Comparison of ENCODE assay signal across 10 mouse cellular contexts in the genomic region with DNA sequence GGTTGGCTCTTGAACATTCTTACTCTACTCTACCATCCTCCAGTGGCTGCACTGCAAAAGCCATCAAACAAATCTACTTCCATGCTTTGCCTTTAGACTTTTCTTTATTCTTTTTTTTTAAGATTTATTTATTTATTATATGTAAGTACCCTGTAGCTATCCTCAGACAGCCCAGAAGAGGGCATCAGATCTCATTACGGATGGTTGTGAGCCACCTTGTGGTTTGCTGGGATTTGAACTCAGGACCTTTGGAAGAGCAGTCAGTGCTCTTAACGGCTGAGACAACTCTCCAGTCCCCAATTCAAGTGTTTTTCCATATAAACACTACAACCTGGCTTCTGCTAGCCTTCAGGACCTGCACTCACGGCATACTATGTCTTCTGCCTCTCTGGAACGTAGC. TPM values are rescaled to one million over a fixed set of nuclear protein-coding genes. Genes with fewer than 3 reads are reported as not detected.
DNase-seq lines count a peak whose midpoint lies in the region; ATAC-seq and TF ChIP-seq lines count a peak whose summit lies in the region.
"Had no signal": no experiment of that assay in that cellular context is flagged by ENCODE, and none has a peak within 500 bp of the region (broad histone marks: within the 10 kb centered on the region; RNA-seq: fewer than 3 reads in every experiment).

No protein-coding gene starts in this region.

- intact Hi-C loops in heart, adult 2 months (cut with DNase I), result loop anchor here (5.0 kb wide), 1 partner anchor 44 kb away; a partner anchor contains a TSS

- no peaks in the 10 kb centered on the region; the same call in 1 of the 2 replicates for H3K36me3 ChIP-seq in heart, adult 2 months (ENCODE audit: control insufficient read depth, insufficient read depth, low read length)
- no peaks in the 10 kb centered on the region for H3K36me3 ChIP-seq in embryonic facial prominence, embryonic 12.5 days
- no peaks in the 10 kb centered on the region for H3K36me3 ChIP-seq in limb, embryonic 12.5 days
- H3K36me3 ChIP-seq in stomach, postnatal 0 days (ENCODE audit: control insufficient read depth, insufficient read depth, low read length), result no peaks in the 10 kb centered on the region

- no peak for ATAC-seq in embryonic facial prominence, embryonic 12.5 days (ENCODE audit: insufficient number of reproducible peaks, insufficient read depth, low FRiP score, low TSS enrichment)
- ATAC-seq in limb, embryonic 12.5 days (ENCODE audit: insufficient number of reproducible peaks, insufficient read depth, low FRiP score, low TSS enrichment, low read depth), result no peak
- no peak for ATAC-seq in stomach, postnatal 0 days (ENCODE audit: low FRiP score, low TSS enrichment)

- H3K4me3 ChIP-seq in heart, adult 2 months, result no peak overlapping the region
- peak overlapping the region; percentile 96; the same call in 1 of the 2 replicates for H3K4me3 ChIP-seq in embryonic facial prominence, embryonic 12.5 days
- 0 out of 2 replicates have a peak overlapping the region, but pooled peaks have one; percentile 93 for H3K4me3 ChIP-seq in limb, embryonic 12.5 days (replicated peaks)
- no peak overlapping the region for H3K4me3 ChIP-seq in stomach, postnatal 0 days (ENCODE audit: low read depth, low read length)

- no peak for TF ChIP-seq POLR2A in heart, adult 2 months (IDR thresholded peaks at IDR 0.05; ENCODE audit: insufficient read depth, low read depth, low read length)

- peak; percentile 48 for TF ChIP-seq CTCF in heart, adult 2 months (IDR thresholded peaks at IDR 0.05)
- peak; percentile 55 for TF ChIP-seq CTCF in stomach, postnatal 0 days (IDR thresholded peaks at IDR 0.05; ENCODE audit: low read depth)

- H3K79me2 ChIP-seq in heart, adult 2 months (replicated peaks; ENCODE audit: control insufficient read depth, insufficient read depth, low read length), result peaks cover 4% of the 10 kb centered on the region; the same call in 1 of the 2 replicates

- no peaks in the 10 kb centered on the region for H3K27me3 ChIP-seq in heart, adult 2 months (ENCODE audit: control insufficient read depth, insufficient read depth, low read length)
- H3K27me3 ChIP-seq in embryonic facial prominence, embryonic 12.5 days, result no peaks in the 10 kb centered on the region
- no peaks in the 10 kb centered on the region for H3K27me3 ChIP-seq in limb, embryonic 12.5 days
- no peaks in the 10 kb centered on the region for H3K27me3 ChIP-seq in stomach, postnatal 0 days (ENCODE audit: control insufficient read depth, insufficient read depth, low read length)

- WGBS in heart, adult 2 months, result 76% methylated on average over 4 of the region's 4 CpGs
- WGBS in embryonic facial prominence, embryonic 12.5 days, result 83% methylated on average over 4 of the region's 4 CpGs
- WGBS in limb, embryonic 12.5 days, result 87% methylated on average over 4 of the region's 4 CpGs
- 77% methylated on average over 4 of the region's 4 CpGs for WGBS in stomach, postnatal 0 days

- no peaks in the 10 kb centered on the region for H3K9me3 ChIP-seq in embryonic facial prominence, embryonic 12.5 days
- H3K9me3 ChIP-seq in limb, embryonic 12.5 days, result no peaks in the 10 kb centered on the region
- H3K9me3 ChIP-seq in stomach, postnatal 0 days (ENCODE audit: control insufficient read depth, low read length), result no peaks in the 10 kb centered on the region

- H3K4me2 ChIP-seq in embryonic facial prominence, embryonic 12.5 days (replicated peaks), result peak overlapping the region; percentile 68
- H3K4me2 ChIP-seq in limb, embryonic 12.5 days, result peak overlapping the region; percentile 73
- H3K4me2 ChIP-seq in stomach, postnatal 0 days (replicated peaks; ENCODE audit: low read depth), result no peak overlapping the region

- peaks cover 3% of the 10 kb centered on the region; the same call in 1 of the 2 replicates for H3K4me1 ChIP-seq in heart, adult 2 months (ENCODE audit: control insufficient read depth, insufficient read depth, low read length)
- H3K4me1 ChIP-seq in embryonic facial prominence, embryonic 12.5 days, result peaks cover 17% of the 10 kb centered on the region
- peaks cover 21% of the 10 kb centered on the region for H3K4me1 ChIP-seq in limb, embryonic 12.5 days (replicated peaks)
- no peaks in the 10 kb centered on the region for H3K4me1 ChIP-seq in stomach, postnatal 0 days (replicated peaks; ENCODE audit: control insufficient read depth, insufficient read depth)

- no peak overlapping the region for H3K27ac ChIP-seq in heart, adult 2 months
- H3K27ac ChIP-seq in embryonic facial prominence, embryonic 12.5 days, result no peak overlapping the region
- H3K27ac ChIP-seq in limb, embryonic 12.5 days, result no peak overlapping the region
- H3K27ac ChIP-seq in stomach, postnatal 0 days (replicated peaks), result no peak overlapping the region

- H3K9ac ChIP-seq in heart, adult 2 months (ENCODE audit: low read depth, low read length), result no peak overlapping the region
- no peak overlapping the region for H3K9ac ChIP-seq in embryonic facial prominence, embryonic 12.5 days
- no peak overlapping the region for H3K9ac ChIP-seq in limb, embryonic 12.5 days (replicated peaks)
- H3K9ac ChIP-seq in stomach, postnatal 0 days (ENCODE audit: low read length), result no peak overlapping the region

- no peak for TF ChIP-seq EP300 in heart, adult 2 months (IDR thresholded peaks at IDR 0.05; ENCODE audit: insufficient read depth, low read depth, low read length)
- TF ChIP-seq EP300 in stomach, postnatal 0 days (optimal IDR thresholded peaks at IDR 0.05), result no peak

- no peak for DNase-seq in heart, adult 2 months
- no peak for DNase-seq in heart, adult 9 months (ENCODE audit: low spot score in 2 of 2)
- DNase-seq in 416B (ENCODE audit: low read depth), result peak; percentile 41
- no peak for DNase-seq in stomach, postnatal 0 days (ENCODE audit: low spot score)
- DNase-seq in testis, postnatal 10 days (ENCODE audit: low spot score), result no peak
- no peak for DNase-seq in layer of hippocampus, adult 8-10 months (ENCODE audit: low spot score in 2 of 2)

RNA-seq across cellular contexts. Expression of a gene that starts 1.6 kb away (rescaled TPM):
- 10 to 100 TPM; 39.9 to 46.8 TPM for total RNA-seq in heart, adult 2 months (2021)
- 26.1 and 32.2 TPM in 2 replicates for polyA plus RNA-seq in heart, adult 2 months (2012; rRNA removed)
- polyA plus RNA-seq in embryonic facial prominence, embryonic 12.5 days (2016; fragmentation: Nextera tagmentation; extraction: Ambion mirVana), result 83.8 and 90.1 TPM in 2 replicates
- polyA plus RNA-seq in limb, embryonic 12.5 days (2016; fragmentation: Nextera tagmentation; extraction: Ambion mirVana), result 86.7 and 91.1 TPM in 2 replicates
- polyA plus RNA-seq in stomach, postnatal 0 days (2015; fragmentation: Nextera tagmentation; extraction: Ambion mirVana), result 38.2 and 38.6 TPM in 2 replicates
- 10 to 100 TPM; 42.8 to 45.9 (median 44.8) TPM for total RNA-seq in layer of hippocampus, adult 8-10 months (2022)

RNA-seq across cellular contexts. Expression of a gene that starts 12.9 kb away (rescaled TPM):
- total RNA-seq in heart, adult 2 months (2021), result 1 to 10 TPM; 3.8 to 5.3 TPM
- 0.59 and 0.91 TPM in 2 replicates for polyA plus RNA-seq in heart, adult 2 months (2012; rRNA removed)
- polyA plus RNA-seq in embryonic facial prominence, embryonic 12.5 days (2016; fragmentation: Nextera tagmentation; extraction: Ambion mirVana), result 50.3 and 50.8 TPM in 2 replicates
- polyA plus RNA-seq in limb, embryonic 12.5 days (2016; fragmentation: Nextera tagmentation; extraction: Ambion mirVana), result 51.8 and 56.2 TPM in 2 replicates
- 13.7 and 14.8 TPM in 2 replicates for polyA plus RNA-seq in stomach, postnatal 0 days (2015; fragmentation: Nextera tagmentation; extraction: Ambion mirVana)
- 10 to 100 TPM; 23.4 to 32.2 (median 27.0) TPM for total RNA-seq in layer of hippocampus, adult 8-10 months (2022)

RNA-seq across cellular contexts. Expression of a gene that starts 44.8 kb away (rescaled TPM):
- total RNA-seq in heart, adult 2 months (2021), result 1 to 10 TPM; 3.6 to 4.4 TPM
- polyA plus RNA-seq in heart, adult 2 months (2012; rRNA removed), result 1.2 and 1.4 TPM in 2 replicates
- polyA plus RNA-seq in embryonic facial prominence, embryonic 12.5 days (2016; fragmentation: Nextera tagmentation; extraction: Ambion mirVana), result 32.0 and 33.2 TPM in 2 replicates
- polyA plus RNA-seq in limb, embryonic 12.5 days (2016; fragmentation: Nextera tagmentation; extraction: Ambion mirVana), result 29.8 and 32.4 TPM in 2 replicates
- 10.8 and 11.2 TPM in 2 replicates for polyA plus RNA-seq in stomach, postnatal 0 days (2015; fragmentation: Nextera tagmentation; extraction: Ambion mirVana)
- total RNA-seq in layer of hippocampus, adult 8-10 months (2022), result 10 to 100 TPM in 3 of 4 experiments, 1 to 10 TPM in 1; 7.9 to 12.3 (median 10.6) TPM

RNA-seq across cellular contexts. Expression of a gene that starts 45.0 kb away (rescaled TPM):
- not detected for total RNA-seq in heart, adult 2 months (2021)
- polyA plus RNA-seq in heart, adult 2 months (2012; rRNA removed), result not detected in 2 replicates
- polyA plus RNA-seq in embryonic facial prominence, embryonic 12.5 days (2016; fragmentation: Nextera tagmentation; extraction: Ambion mirVana), result not detected in 2 replicates
- 0.79 TPM in 1 of 2 replicates, not detected in the other for polyA plus RNA-seq in limb, embryonic 12.5 days (2016; fragmentation: Nextera tagmentation; extraction: Ambion mirVana)
- polyA plus RNA-seq in stomach, postnatal 0 days (2015; fragmentation: Nextera tagmentation; extraction: Ambion mirVana), result 0.21 and 0.30 TPM in 2 replicates
- not detected for total RNA-seq in layer of hippocampus, adult 8-10 months (2022)
- total RNA-seq: adrenal gland, postnatal 36 days; left cerebral cortex, postnatal 25 days had no signal

RNA-seq across cellular contexts. Expression of a gene that starts 48.5 kb away (rescaled TPM):
- total RNA-seq in heart, adult 2 months (2021), result not detected
- not detected in 2 replicates for polyA plus RNA-seq in heart, adult 2 months (2012; rRNA removed)
- 1.4 and 1.7 TPM in 2 replicates for polyA plus RNA-seq in embryonic facial prominence, embryonic 12.5 days (2016; fragmentation: Nextera tagmentation; extraction: Ambion mirVana)
- 1.3 and 1.7 TPM in 2 replicates for polyA plus RNA-seq in limb, embryonic 12.5 days (2016; fragmentation: Nextera tagmentation; extraction: Ambion mirVana)
- 0.10 and 0.17 TPM in 2 replicates for polyA plus RNA-seq in stomach, postnatal 0 days (2015; fragmentation: Nextera tagmentation; extraction: Ambion mirVana)
- not detected for total RNA-seq in layer of hippocampus, adult 8-10 months (2022)
- total RNA-seq: adrenal gland, postnatal 36 days; left cerebral cortex, postnatal 25 days had no signal

Comparison
In these comparisons a context has a peak if more than half of its experiments do, and no peak if none do; other contexts are left out.
1. H3K4me3 ChIP-seq: peak in embryonic facial prominence, embryonic 12.5 days (single experiment) and limb, embryonic 12.5 days (single experiment); none in heart, adult 2 months (single experiment) and stomach, postnatal 0 days (single experiment).